Mouse (Mus musculus): ENCODE results near the gene Phlda3.

Gene Phlda3

GRCm38 (mm10) chr1:135757287-135757686, 8.6 kb upstream of the Phlda3 start:
- DNase-seq (ENCODE audit: low read depth in 2 of 2, low spot score in 2 of 2): no peak

DNA sequence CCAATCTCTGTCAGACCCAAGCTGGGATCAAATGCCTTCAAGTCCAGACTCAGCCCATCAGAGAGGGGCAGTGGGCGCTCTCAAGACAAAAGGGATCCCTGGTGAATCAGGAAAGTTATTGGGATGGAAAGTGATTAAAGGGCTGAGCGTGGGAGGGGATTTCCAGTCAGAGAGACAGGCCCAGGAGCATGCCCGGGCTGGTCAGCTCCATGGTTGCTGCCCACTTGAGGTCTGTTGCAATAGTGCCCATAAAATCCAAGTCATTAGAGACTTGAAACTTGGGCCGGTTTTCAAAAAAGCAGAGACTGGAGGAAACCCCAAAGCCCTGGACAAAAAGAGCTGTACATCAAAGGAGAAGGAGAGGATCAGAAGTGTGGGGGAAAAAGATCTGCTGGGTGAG, 6.2 kb upstream of the Phlda3 start:
- DNase-seq (ENCODE audit: low read depth in 2 of 2, low spot score in 2 of 2): no peak

DNA sequence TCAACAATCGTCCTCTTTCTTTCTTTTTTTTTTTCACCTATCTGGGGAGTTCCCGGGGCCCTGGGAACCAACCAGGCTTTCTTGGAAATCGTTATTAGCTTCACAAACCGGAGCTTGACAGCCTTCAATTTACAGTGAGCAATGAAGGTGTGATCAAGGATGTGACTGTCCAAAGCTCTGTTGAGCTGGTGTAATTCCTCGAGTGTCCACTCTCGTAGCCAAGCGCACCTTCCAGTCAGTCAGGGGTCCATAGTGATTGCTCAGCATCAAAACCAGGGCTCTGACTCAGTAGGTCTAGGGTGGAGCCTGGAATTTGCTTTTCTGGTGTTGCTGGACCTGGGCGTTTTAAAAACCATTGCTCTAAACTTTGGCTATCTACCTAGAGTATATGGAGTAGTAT, 5.7 kb upstream of the Phlda3 start:
- no peak for DNase-seq (ENCODE audit: low read depth in 2 of 2, low spot score in 2 of 2)

DNA sequence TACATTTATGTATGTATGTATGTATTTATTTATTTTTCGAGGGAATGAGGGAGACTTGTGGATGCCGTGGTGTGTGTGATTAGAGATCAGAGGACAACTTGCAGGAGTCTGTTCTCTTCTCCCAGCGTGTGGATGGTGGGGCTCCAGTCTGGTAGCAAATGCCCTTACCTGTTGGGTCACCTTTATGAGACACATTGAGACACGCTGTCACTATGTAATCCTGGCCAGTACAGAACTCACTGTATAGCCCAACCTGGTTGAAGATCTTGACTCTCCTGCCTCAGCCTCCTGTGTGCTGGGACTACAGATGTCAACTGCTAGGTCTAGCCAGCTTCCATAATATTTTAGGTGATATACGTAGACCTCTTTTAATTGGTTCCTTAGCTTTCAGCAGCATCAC, 4.2 kb upstream of the Phlda3 start:
- DNase-seq (ENCODE audit: low read depth in 2 of 2, low spot score in 2 of 2): no peak

- DNase-seq (ENCODE audit: low read depth in 2 of 2, low spot score in 2 of 2): no peak
Observed at GRCm38 (mm10) chr1:135763503-135764205, 2.3 kb upstream of the Phlda3 start.

- DNase-seq (ENCODE audit: low read depth in 2 of 2, low spot score in 2 of 2): no peak
Observed at GRCm38 (mm10) chr1:135764206-135764528, 1.8 kb upstream of the Phlda3 start.

- no peak for DNase-seq (ENCODE audit: low read depth in 2 of 2, low spot score in 2 of 2)
Observed at GRCm38 (mm10) chr1:135766592-135767306, 830 bp downstream of the Phlda3 start.

- DNase-seq (ENCODE audit: low read depth in 2 of 2, low spot score in 2 of 2): no peak
Observed at GRCm38 (mm10) chr1:135767324-135767890, 1.5 kb downstream of the Phlda3 start.

DNA sequence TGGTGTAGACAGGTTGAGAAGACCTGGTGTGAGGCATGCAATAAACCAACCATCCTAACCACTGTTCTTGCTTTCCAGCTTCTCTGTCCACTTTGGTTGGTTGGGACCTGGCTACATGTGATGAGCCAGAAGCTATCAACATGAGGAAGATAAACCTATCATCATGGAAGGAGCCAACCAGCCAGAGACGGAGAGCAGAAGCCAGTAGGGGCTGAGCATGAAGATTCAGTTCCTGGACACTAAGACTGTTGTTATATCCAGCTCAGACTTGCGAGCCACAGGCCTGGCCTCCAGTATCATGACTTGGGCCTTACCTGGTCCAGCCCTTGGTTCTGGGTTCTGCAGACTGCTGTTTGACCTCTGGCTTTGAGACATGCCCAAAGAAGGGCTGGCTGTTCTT, 2.5 kb downstream of the Phlda3 start:
- DNase-seq (ENCODE audit: low read depth in 2 of 2, low spot score in 2 of 2): no peak

GRCm38 (mm10) chr1:135770237-135770636, 4.3 kb downstream of the Phlda3 start:
- DNase-seq (ENCODE audit: low read depth in 2 of 2, low spot score in 2 of 2): no peak

DNA sequence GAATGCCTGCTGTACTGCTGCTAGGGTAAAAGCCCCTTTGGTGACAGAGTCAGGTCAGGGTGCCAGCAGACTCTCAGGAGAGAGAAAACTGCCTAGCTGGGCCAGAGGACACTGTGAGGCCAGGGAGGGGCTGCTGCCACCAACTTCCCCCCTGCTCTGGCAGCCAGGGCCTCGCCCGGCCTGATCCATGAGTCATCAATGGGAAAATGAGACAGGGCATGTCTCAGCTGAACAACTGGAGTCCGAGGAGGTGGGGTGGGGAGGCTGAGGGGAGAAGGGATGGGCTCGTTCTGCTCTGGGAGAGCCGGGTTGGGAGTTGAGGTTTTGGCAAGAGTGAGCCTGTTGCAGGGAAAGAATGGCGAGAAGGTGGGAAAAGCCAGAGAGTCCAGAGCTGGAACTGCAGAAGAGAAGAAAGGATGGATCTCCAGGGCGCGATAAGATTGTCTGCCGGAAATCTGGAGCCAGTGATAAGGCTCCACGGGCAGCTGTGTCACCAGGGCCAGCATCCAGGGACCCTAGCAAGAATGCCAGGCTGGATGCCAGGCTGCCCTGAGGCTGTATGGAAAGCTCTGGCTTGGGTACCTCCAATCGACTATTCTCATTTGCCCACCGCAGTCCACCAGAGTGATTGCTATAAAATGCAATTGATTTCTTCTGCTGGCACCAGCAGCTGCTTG, 5.1 kb downstream of the Phlda3 start:
- no peak for DNase-seq (ENCODE audit: low read depth in 2 of 2, low spot score in 2 of 2)

DNA sequence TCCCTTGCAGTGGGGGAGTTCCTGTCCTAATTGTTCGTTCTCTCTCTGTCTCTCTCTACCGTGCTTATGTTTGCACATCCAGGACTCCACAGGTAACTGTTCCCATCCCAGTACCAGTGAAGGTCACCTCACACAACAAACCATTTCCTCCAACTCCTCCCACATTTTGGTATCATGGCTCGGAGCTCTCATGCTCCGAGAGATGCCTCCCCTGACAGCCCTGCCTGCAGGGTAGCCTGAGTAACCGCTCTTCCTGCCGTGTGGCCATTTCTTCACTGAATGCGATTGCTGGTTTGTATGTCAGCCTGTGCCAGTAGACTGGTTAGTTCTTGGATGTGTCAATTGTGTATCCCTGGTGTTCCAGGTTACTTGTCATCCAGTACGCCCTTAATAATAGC, 5.7 kb downstream of the Phlda3 start:
- no peak for DNase-seq (ENCODE audit: low read depth in 2 of 2, low spot score in 2 of 2)

DNA sequence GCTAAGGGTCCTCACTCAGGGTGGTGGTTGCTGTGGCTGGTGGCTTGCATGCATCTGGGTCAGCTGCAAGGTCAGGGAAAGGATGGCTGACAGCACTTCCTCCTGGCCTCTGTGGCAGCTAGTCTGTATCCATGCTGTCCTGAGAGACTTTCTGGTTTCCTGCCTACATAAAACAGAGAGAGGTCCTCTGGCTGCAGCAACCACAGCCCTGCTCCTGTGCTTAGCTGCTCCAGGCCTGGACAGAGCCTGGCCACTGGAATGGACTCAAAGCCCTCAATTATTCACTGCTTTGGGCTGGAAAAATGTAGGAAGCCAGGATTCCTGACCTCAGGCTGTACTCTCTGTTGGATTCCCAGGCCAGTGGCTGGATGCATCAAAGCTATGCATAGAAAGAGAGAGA, 10.7 kb downstream of the Phlda3 start:
- no peak for DNase-seq (ENCODE audit: low read depth in 2 of 2, low spot score in 2 of 2)

GRCm38 (mm10) chr1:135777046-135777445, 11.1 kb downstream of the Phlda3 start:
- no peak for DNase-seq (ENCODE audit: low read depth in 2 of 2, low spot score in 2 of 2)

DNA sequence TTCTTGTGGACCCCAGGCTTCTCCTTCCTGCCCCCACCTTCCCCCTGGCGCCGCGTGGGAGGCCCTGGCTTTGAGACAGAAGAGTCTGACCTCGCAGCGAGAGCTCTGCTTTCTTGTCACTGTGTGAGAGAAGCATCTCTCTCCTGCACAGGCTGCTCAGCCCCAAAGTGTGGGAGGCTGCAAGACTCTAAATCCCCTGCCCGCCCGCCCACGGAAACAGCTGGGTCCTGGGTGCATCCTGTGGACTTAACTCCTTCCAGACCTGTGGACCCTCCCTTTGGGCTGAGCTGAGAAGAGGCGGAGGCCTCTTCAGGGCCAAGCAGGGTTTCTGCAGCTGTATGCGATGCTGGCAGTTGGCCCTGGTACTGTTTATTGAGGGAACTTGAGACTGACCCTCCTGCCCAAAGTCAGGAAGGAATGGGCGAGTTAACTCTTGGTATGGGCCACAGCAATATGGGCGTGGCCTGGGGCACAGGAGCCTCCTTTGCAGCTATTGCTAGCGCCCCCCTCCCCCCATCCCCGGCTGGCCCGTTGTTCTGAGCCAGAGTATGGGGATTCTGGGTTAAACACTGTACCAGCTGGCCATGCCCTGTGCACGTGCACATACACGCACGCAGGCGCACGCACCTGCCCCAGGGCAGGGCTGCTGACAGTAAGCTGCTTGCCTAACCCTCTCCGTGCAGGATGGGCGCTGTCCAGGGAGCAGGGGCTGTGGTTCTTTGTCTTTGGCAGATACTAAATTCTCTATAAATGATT, 13.0 kb downstream of the Phlda3 start, which contains the start of gene Tnni1:
Gene Tnni1, plus strand, starts transcription at position 655 of the 756 bp plus-strand sequence.
- DNase-seq (ENCODE audit: low read depth in 2 of 2, low spot score in 2 of 2): no peak

GRCm38 (mm10) chr1:135780649-135781048, 14.7 kb downstream of the Phlda3 start:
- DNase-seq (ENCODE audit: low read depth in 2 of 2, low spot score in 2 of 2): no peak

DNA sequence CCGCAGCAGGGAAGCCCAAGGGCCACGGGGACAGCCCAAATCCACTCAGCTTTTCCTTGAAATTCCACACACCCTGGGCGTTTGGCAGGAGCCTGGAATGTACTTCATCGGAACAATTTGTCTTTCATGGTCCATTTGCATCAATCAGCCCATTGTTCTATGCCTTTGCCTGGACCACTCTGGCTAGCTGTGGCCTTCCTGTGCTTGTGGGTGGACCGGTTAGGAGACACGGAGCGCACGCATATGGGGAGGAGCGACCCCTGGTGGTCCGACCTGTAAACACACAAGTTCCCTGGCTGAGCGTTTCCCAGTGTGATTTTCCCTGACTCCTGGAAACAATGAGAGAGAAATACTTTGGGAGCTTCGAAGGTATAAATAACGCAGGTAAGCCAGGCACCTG, 15.3 kb downstream of the Phlda3 start:
- peak; percentile 43 to 48 for DNase-seq (ENCODE audit: low read depth in 2 of 2, low spot score in 2 of 2)

- DNase-seq (ENCODE audit: low read depth in 2 of 2, low spot score in 2 of 2): no peak
Observed at GRCm38 (mm10) chr1:135782816-135783215, 16.9 kb downstream of the Phlda3 start.

DNA sequence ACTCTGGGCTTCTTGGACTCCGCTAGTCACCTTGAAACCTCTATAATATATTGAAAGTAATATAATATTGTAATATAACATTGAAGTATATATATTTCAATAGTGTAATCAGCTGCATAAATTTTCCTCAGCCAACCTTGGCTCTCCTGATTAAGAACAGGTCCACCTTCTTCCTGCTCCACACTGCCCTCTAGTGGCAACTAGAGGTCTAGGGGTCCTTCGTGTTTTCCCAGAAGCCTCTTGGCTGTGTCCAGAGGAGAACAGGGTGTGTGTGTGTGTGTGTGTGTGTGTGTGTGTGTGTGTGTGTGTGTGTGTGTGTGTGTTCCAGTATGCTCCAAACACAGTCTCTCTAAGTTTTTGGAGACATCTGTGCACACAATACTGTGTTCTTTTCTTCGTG, 21.9 kb downstream of the Phlda3 start:
- DNase-seq (ENCODE audit: low read depth in 2 of 2, low spot score in 2 of 2): peak; percentile 73 to 75

- DNase-seq (ENCODE audit: low read depth in 2 of 2, low spot score in 2 of 2): no peak
Observed at GRCm38 (mm10) chr1:135788708-135789107, 22.8 kb downstream of the Phlda3 start.

DNA sequence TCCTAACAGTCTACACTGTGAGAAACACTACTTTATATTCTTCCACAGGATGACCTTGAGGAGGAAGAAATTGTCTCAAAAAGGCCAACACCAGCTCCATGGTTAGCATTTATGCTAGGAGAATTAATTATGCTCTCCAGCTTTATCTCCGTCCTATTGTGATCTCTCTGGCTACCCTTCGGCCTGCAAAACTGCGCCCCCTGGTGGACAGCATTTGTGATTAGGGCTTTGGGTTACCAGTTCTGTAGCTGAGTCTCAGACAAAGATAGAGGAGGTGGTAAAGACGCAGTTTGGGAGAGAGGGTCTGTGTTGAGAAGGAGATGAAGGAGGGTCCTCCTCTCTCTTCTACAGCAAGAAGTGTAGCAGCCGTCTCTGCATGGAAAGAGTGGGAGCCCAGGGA, 23.9 kb downstream of the Phlda3 start:
- peak; percentile 65 for DNase-seq (ENCODE audit: low read depth in 2 of 2, low spot score in 2 of 2)
